Mouse (Mus musculus) spleen, adult 2 months (tissue): ENCODE results near the gene Trex1. TPM values are rescaled to one million over a fixed set of nuclear protein-coding genes. Genes with fewer than 3 reads are reported as not detected.

Experiments
- DNase-seq, 2 experiments: peaks; one replicate each; pipeline versions ENCODE4 v3.0.0 to v3.0.0-alpha.2; 2012 to 2021; ENCODE audit warnings: low spot score in 2 of 2, low read depth in 1 of 2
- H3K27ac ChIP-seq: fragments of 200-500 bp; 2 replicates; pipeline ENCODE4 v1.5.1; 2012; ENCODE audit warnings: low read length, inconsistent platforms; ENCODE audit not compliant: insufficient read depth
- H3K27me3 ChIP-seq: fragments of 200-500 bp; 2 replicates; pipeline ENCODE4 v1.6.1; 2012; ENCODE audit warnings: mild to moderate bottlenecking, moderate library complexity, low read length, inconsistent platforms; ENCODE audit not compliant: control insufficient read depth, insufficient read depth
- H3K36me3 ChIP-seq: fragments of 200-500 bp; 2 replicates; pipeline ENCODE4 v1.6.1; 2012; ENCODE audit warnings: mild to moderate bottlenecking, low read length, inconsistent platforms; ENCODE audit not compliant: control insufficient read depth, insufficient read depth
- H3K4me1 ChIP-seq: fragments of 200-500 bp; 2 replicates; pipeline ENCODE4 v1.6.1; 2011; ENCODE audit warnings: inconsistent platforms; ENCODE audit not compliant: control insufficient read depth, insufficient read depth, insufficient read length
- H3K4me3 ChIP-seq: fragments of 200-500 bp; 2 replicates; pipeline ENCODE4 v1.5.1; 2011; ENCODE audit warnings: mild to moderate bottlenecking, inconsistent platforms; ENCODE audit not compliant: insufficient read depth, insufficient read length; ENCODE audit errors: extremely low read depth
- CTCF ChIP-seq: fragments of 200-500 bp; IDR thresholded peaks from 2 replicates; pipeline ENCODE4 v1.5.1; 2011; ENCODE audit warnings: mild to moderate bottlenecking, inconsistent platforms; ENCODE audit not compliant: insufficient read depth, insufficient read length, insufficient replicate concordance; ENCODE audit errors: extremely low read depth
- POLR2A ChIP-seq: fragments of 200-500 bp; IDR thresholded peaks from 2 replicates; pipeline ENCODE4 v1.6.1; 2011; ENCODE audit warnings: low read depth, low read length, inconsistent platforms
- WGBS: fragments of 180-500 bp; shearing (Covaris S2); methylation state at CpG from one replicate; pipeline ENCODE4 v1.1.7; 2018; 5-methylcytosine and 5-hydroxymethylcytosine counted together
- polyA plus RNA-seq: library from polyadenylated mRNA; depleted of rRNA; stranded (reverse); fragments of >200 nt; gene quantifications from 2 replicates; pipeline ENCODE4 v1.2.3, GENCODE M21; 2012

Trex1 gene
- polyA plus RNA-seq, 1 experiment = 137 TPM

GRCm38 (mm10) chr9:109101933-109102445, 42.5 kb upstream of the Trex1 start:
- Histone ChIP-seq H3K4me3 (no peak overlapping the region), H3K4me1 (no peaks in the 10 kb centered on the region), H3K27ac (no peak overlapping the region), H3K36me3 (no peaks in the 10 kb centered on the region), H3K27me3 (no peaks in the 10 kb centered on the region)
- no peak for DNase-seq
- 93% methylated on average over 5 of the region's 5 CpGs for WGBS
- TF ChIP-seq CTCF = no peak
- TF ChIP-seq POLR2A = no peak

- Histone ChIP-seq H3K27ac (no peak overlapping the region), H3K4me1 (peaks cover 3% of the 10 kb centered on the region; the same call in 1 of the 2 replicates), H3K27me3 (peaks cover 4% of the 10 kb centered on the region), H3K36me3 (no peaks in the 10 kb centered on the region), H3K4me3 (no peak overlapping the region)
- TF ChIP-seq CTCF (no peak), POLR2A (no peak)
- 52% methylated on average over 20 of the region's 20 CpGs for WGBS
- DNase-seq = no peak
Observed at GRCm38 (mm10) chr9:109100307-109100928, 40.9 kb upstream of the Trex1 start.

GRCm38 (mm10) chr9:109098969-109099368, 39.4 kb upstream of the Trex1 start:
- DNase-seq = no peak
- Histone ChIP-seq H3K4me3 (no peak overlapping the region), H3K27me3 (peaks cover 4% of the 10 kb centered on the region), H3K36me3 (no peaks in the 10 kb centered on the region), H3K4me1 (peaks cover 4% of the 10 kb centered on the region), H3K27ac (no peak overlapping the region)
- 85% methylated on average over 6 of the region's 6 CpGs for WGBS
- TF ChIP-seq CTCF (no peak), POLR2A (no peak)

GRCm38 (mm10) chr9:109098366-109098765, 38.8 kb upstream of the Trex1 start:
- TF ChIP-seq POLR2A (no peak), CTCF (no peak)
- no peak overlapping the region for H3K4me3 ChIP-seq
- no peak overlapping the region for H3K27ac ChIP-seq
- no peak for DNase-seq
- no peaks in the 10 kb centered on the region for H3K36me3 ChIP-seq
- WGBS = 92% methylated on average over 8 of the region's 8 CpGs
- H3K27me3 ChIP-seq = peaks cover 4% of the 10 kb centered on the region
- peaks cover 4% of the 10 kb centered on the region for H3K4me1 ChIP-seq

GRCm38 (mm10) chr9:109097831-109098230, 38.3 kb upstream of the Trex1 start:
- no peaks in the 10 kb centered on the region for H3K36me3 ChIP-seq
- H3K27me3 ChIP-seq = peaks cover 4% of the 10 kb centered on the region
- H3K4me3 ChIP-seq = no peak overlapping the region
- TF ChIP-seq POLR2A (no peak), CTCF (no peak)
- DNase-seq = no peak
- 84% methylated on average over 5 of the region's 5 CpGs for WGBS
- H3K27ac ChIP-seq = no peak overlapping the region
- H3K4me1 ChIP-seq = peaks cover 4% of the 10 kb centered on the region

GRCm38 (mm10) chr9:109097291-109097690, 37.8 kb upstream of the Trex1 start:
- no peaks in the 10 kb centered on the region for H3K36me3 ChIP-seq
- WGBS = 80% methylated on average over 6 of the region's 6 CpGs
- DNase-seq = no peak
- peaks cover 4% of the 10 kb centered on the region for H3K4me1 ChIP-seq
- H3K4me3 ChIP-seq = no peak overlapping the region
- 0 out of 2 replicates have a peak overlapping the region, but pooled peaks have one; percentile 11 for H3K27ac ChIP-seq
- TF ChIP-seq POLR2A (no peak), CTCF (no peak)
- H3K27me3 ChIP-seq = peaks cover 4% of the 10 kb centered on the region

GRCm38 (mm10) chr9:109096856-109097255, 37.3 kb upstream of the Trex1 start:
- no peak for DNase-seq
- TF ChIP-seq POLR2A (no peak), CTCF (no peak)
- 86% methylated on average over 6 of the region's 6 CpGs for WGBS
- H3K27ac ChIP-seq = no peak overlapping the region; the same call in 1 of the 2 replicates
- H3K4me3 ChIP-seq = no peak overlapping the region
- peaks cover 4% of the 10 kb centered on the region for H3K4me1 ChIP-seq
- peaks cover 4% of the 10 kb centered on the region for H3K27me3 ChIP-seq
- H3K36me3 ChIP-seq = no peaks in the 10 kb centered on the region
